Mouse (Mus musculus): ENCODE measurements around the gene Ets1. TPM values are rescaled to one million over a fixed set of nuclear protein-coding genes. Genes with fewer than 3 reads are reported as not detected.

Ets1 gene
- polyA plus RNA-seq, 1 experiment, result 13.2 TPM

DNA sequence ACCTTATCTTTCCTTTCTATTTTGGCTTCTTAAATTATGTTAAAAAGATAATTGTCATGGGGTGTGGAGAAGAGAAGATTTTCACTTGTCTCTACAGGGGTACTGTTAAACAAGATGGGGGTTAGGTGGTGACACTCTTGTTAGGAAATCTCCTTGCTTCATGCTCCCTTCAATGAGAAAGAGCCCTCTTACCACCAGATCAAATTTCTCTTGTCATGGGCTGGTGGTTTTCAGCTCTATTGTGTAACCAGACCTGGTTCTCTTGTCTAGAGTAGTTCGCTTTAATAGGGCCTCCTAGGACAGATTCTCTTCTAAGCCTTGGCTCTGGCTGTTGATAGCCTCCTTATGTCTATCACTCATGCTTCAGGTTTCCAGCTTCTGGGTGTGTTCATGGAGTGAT lies 18.3 kb downstream of the Ets1 start:
- TF ChIP-seq POLR2A (IDR thresholded peaks at IDR 0.05; ENCODE audit: insufficient read depth, low read length), result no peak
- TF ChIP-seq CTCF (IDR thresholded peaks at IDR 0.05; ENCODE audit: low read depth, low read length), result no peak
- no peak for TF ChIP-seq EP300 (IDR thresholded peaks at IDR 0.05; ENCODE audit: insufficient read depth, low read depth, low read length)
- Histone ChIP-seq H3K36me3 (ENCODE audit: control insufficient read depth, insufficient read depth, low read length, poor library complexity, severe bottlenecking) (no peaks in the 10 kb centered on the region), H3K9ac (ENCODE audit: low read depth, poor library complexity, severe bottlenecking) (no peak overlapping the region), H3K4me1 (ENCODE audit: control insufficient read depth, insufficient read depth, low read length) (no peaks in the 10 kb centered on the region), H3K9me3 (replicated peaks; ENCODE audit: control insufficient read depth, insufficient read depth, low read length, poor library complexity, severe bottlenecking) (no peaks in the 10 kb centered on the region), H3K4me3 (ENCODE audit: low read depth, low read length) (no peak overlapping the region), H3K27me3 (ENCODE audit: control insufficient read depth, insufficient read depth, low read length, poor library complexity, severe bottlenecking) (no peaks in the 10 kb centered on the region), H3K27ac (ENCODE audit: insufficient read depth, low read length) (no peak overlapping the region)

DNA sequence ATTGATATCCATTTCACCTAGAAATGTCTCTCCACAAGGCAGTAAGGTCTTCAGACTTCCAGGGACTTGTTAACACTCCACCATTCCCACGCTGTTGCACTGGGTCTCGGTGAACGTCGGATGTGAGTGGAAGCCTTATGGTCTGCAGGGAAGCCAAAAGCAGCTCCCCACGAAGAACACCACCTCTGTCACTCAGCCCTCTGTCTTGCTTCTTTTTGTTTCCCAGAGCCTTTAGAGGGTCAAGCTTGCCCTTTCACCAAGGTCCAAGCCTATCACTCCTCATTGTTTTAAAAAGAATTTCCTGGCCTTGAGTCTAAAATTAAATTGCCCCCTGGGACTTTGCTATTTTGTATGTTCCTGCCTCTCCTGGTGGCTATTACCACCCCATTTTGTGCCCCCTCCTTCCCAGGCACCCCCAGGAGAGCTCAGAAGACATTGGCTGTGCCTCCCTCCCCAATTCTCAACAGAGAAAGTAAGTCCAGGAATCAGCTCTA lies 20.4 kb downstream of the Ets1 start:
- H3K9ac ChIP-seq (ENCODE audit: low read depth, poor library complexity, severe bottlenecking), result no peak overlapping the region
- H3K36me3 ChIP-seq (ENCODE audit: control insufficient read depth, insufficient read depth, low read length, poor library complexity, severe bottlenecking), result no peaks in the 10 kb centered on the region
- H3K9me3 ChIP-seq (replicated peaks; ENCODE audit: control insufficient read depth, insufficient read depth, low read length, poor library complexity, severe bottlenecking), result no peaks in the 10 kb centered on the region
- H3K27me3 ChIP-seq (ENCODE audit: control insufficient read depth, insufficient read depth, low read length, poor library complexity, severe bottlenecking), result no peaks in the 10 kb centered on the region
- no peak overlapping the region for H3K4me3 ChIP-seq (ENCODE audit: low read depth, low read length)
- no peak overlapping the region for H3K27ac ChIP-seq (ENCODE audit: insufficient read depth, low read length)
- H3K4me1 ChIP-seq (ENCODE audit: control insufficient read depth, insufficient read depth, low read length), result no peaks in the 10 kb centered on the region
- TF ChIP-seq EP300 (IDR thresholded peaks at IDR 0.05; ENCODE audit: insufficient read depth, low read depth, low read length) (no peak), CTCF (IDR thresholded peaks at IDR 0.05; ENCODE audit: low read depth, low read length) (no peak), POLR2A (IDR thresholded peaks at IDR 0.05; ENCODE audit: insufficient read depth, low read length) (no peak)

DNA sequence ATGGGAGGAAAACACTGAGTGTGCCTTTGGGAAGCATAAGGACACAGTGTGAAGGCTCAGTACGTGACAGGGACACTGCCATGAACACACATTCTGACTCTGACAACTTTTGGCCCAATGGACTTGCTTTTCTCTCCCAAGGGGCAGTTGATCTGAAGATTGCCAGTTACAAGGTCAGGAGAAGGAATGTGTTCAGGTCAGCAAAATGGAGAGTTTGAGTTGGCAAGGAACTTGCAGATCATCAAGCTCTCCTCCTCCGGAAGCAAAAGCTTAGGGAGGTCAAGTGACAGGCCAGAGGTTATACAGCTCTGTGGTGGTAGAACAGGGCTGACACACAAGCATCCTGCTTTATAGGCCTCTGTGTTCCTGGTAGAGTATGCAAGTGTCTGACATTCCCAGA lies 21.1 kb downstream of the Ets1 start:
- Histone ChIP-seq H3K4me3 (ENCODE audit: low read depth, low read length) (no peak overlapping the region), H3K9me3 (replicated peaks; ENCODE audit: control insufficient read depth, insufficient read depth, low read length, poor library complexity, severe bottlenecking) (no peaks in the 10 kb centered on the region), H3K27me3 (ENCODE audit: control insufficient read depth, insufficient read depth, low read length, poor library complexity, severe bottlenecking) (no peaks in the 10 kb centered on the region), H3K4me1 (ENCODE audit: control insufficient read depth, insufficient read depth, low read length) (no peaks in the 10 kb centered on the region), H3K36me3 (ENCODE audit: control insufficient read depth, insufficient read depth, low read length, poor library complexity, severe bottlenecking) (no peaks in the 10 kb centered on the region), H3K9ac (ENCODE audit: low read depth, poor library complexity, severe bottlenecking) (no peak overlapping the region), H3K27ac (ENCODE audit: insufficient read depth, low read length) (no peak overlapping the region)
- no peak for TF ChIP-seq CTCF (IDR thresholded peaks at IDR 0.05; ENCODE audit: low read depth, low read length)
- TF ChIP-seq POLR2A (IDR thresholded peaks at IDR 0.05; ENCODE audit: insufficient read depth, low read length), result no peak
- no peak for TF ChIP-seq EP300 (IDR thresholded peaks at IDR 0.05; ENCODE audit: insufficient read depth, low read depth, low read length)

DNA sequence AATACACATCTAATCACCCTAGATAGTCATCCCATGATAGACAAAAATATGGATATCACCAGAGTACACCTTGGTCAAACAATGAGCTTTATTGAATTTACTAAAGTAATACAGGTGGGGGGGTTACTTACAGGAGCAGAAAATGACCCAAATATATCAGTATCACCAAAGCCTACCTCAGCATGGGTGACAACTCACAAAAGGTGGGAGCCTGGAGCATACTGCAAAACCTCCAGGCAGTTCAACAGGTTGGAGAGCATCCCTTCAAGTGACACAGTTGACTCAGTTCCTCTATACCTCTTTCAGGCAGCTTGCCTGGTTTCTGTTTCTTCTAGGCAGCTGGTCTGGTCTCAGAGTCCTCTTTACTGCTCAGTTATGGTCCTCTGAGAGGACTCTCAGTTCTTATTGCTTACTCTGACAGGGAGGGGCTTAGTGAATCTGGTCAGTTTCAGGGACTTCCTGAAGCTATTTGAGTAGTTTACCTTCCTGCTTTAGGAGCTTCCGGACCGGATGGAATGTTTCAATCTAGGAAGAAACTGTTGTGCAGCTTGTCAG lies 24.5 kb downstream of the Ets1 start:
- Histone ChIP-seq H3K27me3 (ENCODE audit: control insufficient read depth, insufficient read depth, low read length, poor library complexity, severe bottlenecking) (no peaks in the 10 kb centered on the region), H3K4me3 (ENCODE audit: low read depth, low read length) (no peak overlapping the region), H3K9me3 (replicated peaks; ENCODE audit: control insufficient read depth, insufficient read depth, low read length, poor library complexity, severe bottlenecking) (no peaks in the 10 kb centered on the region), H3K9ac (ENCODE audit: low read depth, poor library complexity, severe bottlenecking) (no peak overlapping the region), H3K36me3 (ENCODE audit: control insufficient read depth, insufficient read depth, low read length, poor library complexity, severe bottlenecking) (no peaks in the 10 kb centered on the region), H3K27ac (ENCODE audit: insufficient read depth, low read length) (no peak overlapping the region), H3K4me1 (ENCODE audit: control insufficient read depth, insufficient read depth, low read length) (no peaks in the 10 kb centered on the region)
- TF ChIP-seq CTCF (IDR thresholded peaks at IDR 0.05; ENCODE audit: low read depth, low read length) (no peak), EP300 (IDR thresholded peaks at IDR 0.05; ENCODE audit: insufficient read depth, low read depth, low read length) (no peak), POLR2A (IDR thresholded peaks at IDR 0.05; ENCODE audit: insufficient read depth, low read length) (no peak)

DNA sequence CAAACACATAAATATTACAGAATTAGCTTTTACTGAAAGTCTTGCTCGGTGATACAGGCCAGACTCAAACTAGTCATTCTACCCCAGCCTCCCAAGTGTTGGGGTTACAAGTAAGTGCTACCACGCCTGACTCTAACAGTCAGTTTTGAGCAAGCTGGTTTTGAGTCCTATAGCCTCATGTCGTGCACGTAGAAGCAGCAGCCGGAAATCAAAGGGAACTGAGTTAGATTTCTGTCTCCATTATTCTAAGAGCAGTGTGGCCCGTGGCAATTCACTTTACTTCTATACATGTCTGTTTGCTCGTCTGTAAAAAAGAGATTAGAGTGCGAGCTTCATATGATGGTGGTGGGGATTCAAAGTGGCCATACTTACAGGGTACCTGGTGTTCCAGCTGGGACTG lies 25.1 kb downstream of the Ets1 start:
- H3K27me3 ChIP-seq (ENCODE audit: control insufficient read depth, insufficient read depth, low read length, poor library complexity, severe bottlenecking), result no peaks in the 10 kb centered on the region
- no peaks in the 10 kb centered on the region for H3K9me3 ChIP-seq (replicated peaks; ENCODE audit: control insufficient read depth, insufficient read depth, low read length, poor library complexity, severe bottlenecking)
- TF ChIP-seq CTCF (IDR thresholded peaks at IDR 0.05; ENCODE audit: low read depth, low read length) (no peak), EP300 (IDR thresholded peaks at IDR 0.05; ENCODE audit: insufficient read depth, low read depth, low read length) (no peak)
- H3K36me3 ChIP-seq (ENCODE audit: control insufficient read depth, insufficient read depth, low read length, poor library complexity, severe bottlenecking), result no peaks in the 10 kb centered on the region
- no peaks in the 10 kb centered on the region for H3K4me1 ChIP-seq (ENCODE audit: control insufficient read depth, insufficient read depth, low read length)
- H3K27ac ChIP-seq (ENCODE audit: insufficient read depth, low read length), result no peak overlapping the region
- H3K9ac ChIP-seq (ENCODE audit: low read depth, poor library complexity, severe bottlenecking), result no peak overlapping the region
- no peak overlapping the region for H3K4me3 ChIP-seq (ENCODE audit: low read depth, low read length)

DNA sequence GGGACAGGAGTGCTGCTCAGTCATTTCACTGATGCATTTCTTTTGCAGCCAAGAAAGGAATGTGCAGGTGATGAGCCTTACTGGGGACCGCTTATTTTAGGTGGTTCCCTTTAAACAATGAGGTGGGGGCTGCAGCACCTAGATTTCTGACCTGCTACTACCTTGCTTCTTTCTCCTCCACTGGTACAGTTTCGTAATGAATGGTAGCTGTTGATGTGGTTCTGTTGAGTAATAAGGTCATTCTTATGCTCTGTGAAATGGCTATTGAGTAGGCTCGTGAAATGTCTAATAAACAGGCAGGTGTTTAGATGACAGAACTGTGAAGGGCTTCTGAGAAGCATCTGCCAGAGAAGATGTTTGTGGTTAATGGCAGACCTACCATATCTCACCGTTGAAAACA lies 25.5 kb downstream of the Ets1 start:
- no peaks in the 10 kb centered on the region for H3K36me3 ChIP-seq (ENCODE audit: control insufficient read depth, insufficient read depth, low read length, poor library complexity, severe bottlenecking)
- no peaks in the 10 kb centered on the region for H3K27me3 ChIP-seq (ENCODE audit: control insufficient read depth, insufficient read depth, low read length, poor library complexity, severe bottlenecking)
- no peak overlapping the region for H3K27ac ChIP-seq (ENCODE audit: insufficient read depth, low read length)
- H3K4me1 ChIP-seq (ENCODE audit: control insufficient read depth, insufficient read depth, low read length), result no peaks in the 10 kb centered on the region
- no peak overlapping the region for H3K4me3 ChIP-seq (ENCODE audit: low read depth, low read length)
- TF ChIP-seq POLR2A (IDR thresholded peaks at IDR 0.05; ENCODE audit: insufficient read depth, low read length), result no peak
- no peak for TF ChIP-seq CTCF (IDR thresholded peaks at IDR 0.05; ENCODE audit: low read depth, low read length)
- no peak for TF ChIP-seq EP300 (IDR thresholded peaks at IDR 0.05; ENCODE audit: insufficient read depth, low read depth, low read length)
- H3K9me3 ChIP-seq (replicated peaks; ENCODE audit: control insufficient read depth, insufficient read depth, low read length, poor library complexity, severe bottlenecking), result no peaks in the 10 kb centered on the region
- H3K9ac ChIP-seq (ENCODE audit: low read depth, poor library complexity, severe bottlenecking), result no peak overlapping the region

Data from ES-Bruce4 (cell line).